Mouse (Mus musculus) lung, embryonic 14.5 days (tissue): ENCODE measurements around the gene Myo18a. TPM values are rescaled to one million over a fixed set of nuclear protein-coding genes. Genes with fewer than 3 reads are reported as not detected.

Experiments
- ATAC-seq: fragments of 200-750 bp; cut with Nextera tagmentation; 2 replicates; pipeline ENCODE4 v1.8.0; 2017; ENCODE audit warnings: mild to moderate bottlenecking, moderate TSS enrichment, moderate library complexity; ENCODE audit not compliant: insufficient read depth
- DNase-seq: peaks from one replicate; pipeline ENCODE4 v3.0.0-alpha.2; 2015
- H3K27ac ChIP-seq: fragments of 300-500 bp; sonication (generic); 2 replicates; pipeline ENCODE4 v1.5.1; 2014; ENCODE audit warnings: low read depth, mild to moderate bottlenecking, moderate library complexity
- H3K27me3 ChIP-seq: fragments of 300-500 bp; sonication (generic); 2 replicates; pipeline ENCODE4 v1.6.1; 2014; ENCODE audit warnings: low read length, control low read depth; ENCODE audit not compliant: insufficient read depth
- H3K36me3 ChIP-seq: fragments of 300-500 bp; sonication (generic); 2 replicates; pipeline ENCODE4 v1.6.1; 2014; ENCODE audit warnings: control low read depth; ENCODE audit not compliant: insufficient read depth
- H3K4me1 ChIP-seq: fragments of 300-500 bp; sonication (generic); 2 replicates; pipeline ENCODE4 v1.6.1; 2014; ENCODE audit warnings: antibody characterized with exemption, control low read depth; ENCODE audit not compliant: insufficient read depth
- H3K4me2 ChIP-seq: fragments of 300-500 bp; sonication (generic); 2 replicates; pipeline ENCODE4 v1.6.1; 2014; ENCODE audit warnings: mild to moderate bottlenecking
- H3K4me3 ChIP-seq: fragments of 300-500 bp; sonication (generic); 2 replicates; pipeline ENCODE4 v1.5.1; 2014; ENCODE audit warnings: low read depth, low read length
- H3K9ac ChIP-seq: fragments of 300-500 bp; sonication (generic); 2 replicates; pipeline ENCODE4 v1.6.1; 2014
- H3K9me3 ChIP-seq: fragments of 300-500 bp; sonication (generic); 2 replicates; pipeline ENCODE4 v1.6.1; 2016; ENCODE audit warnings: low read depth, low read length, control low read depth
- CTCF ChIP-seq: IDR thresholded peaks from 2 replicates; pipeline ENCODE4 v1.5.1; 2016; ENCODE audit warnings: antibody characterized with exemption, low read depth
- WGBS: fragments of 180-500 bp; shearing (Covaris S2); extraction: QIAGEN DNeasy Blood & Tissue Kit; methylation state at CpG from one replicate; pipeline ENCODE4 v1.1.7; 2014; 5-methylcytosine and 5-hydroxymethylcytosine counted together
- polyA plus RNA-seq: library from polyadenylated mRNA; unstranded; fragments of >200 nt; fragmentation: Nextera tagmentation; extraction: Ambion mirVana; gene quantifications from 2 replicates; pipeline ENCODE4 v1.2.1, GENCODE M21; 2014

The Myo18a gene
- polyA plus RNA-seq, 1 experiment from 2014 or later, result 35.0 TPM

DNA sequence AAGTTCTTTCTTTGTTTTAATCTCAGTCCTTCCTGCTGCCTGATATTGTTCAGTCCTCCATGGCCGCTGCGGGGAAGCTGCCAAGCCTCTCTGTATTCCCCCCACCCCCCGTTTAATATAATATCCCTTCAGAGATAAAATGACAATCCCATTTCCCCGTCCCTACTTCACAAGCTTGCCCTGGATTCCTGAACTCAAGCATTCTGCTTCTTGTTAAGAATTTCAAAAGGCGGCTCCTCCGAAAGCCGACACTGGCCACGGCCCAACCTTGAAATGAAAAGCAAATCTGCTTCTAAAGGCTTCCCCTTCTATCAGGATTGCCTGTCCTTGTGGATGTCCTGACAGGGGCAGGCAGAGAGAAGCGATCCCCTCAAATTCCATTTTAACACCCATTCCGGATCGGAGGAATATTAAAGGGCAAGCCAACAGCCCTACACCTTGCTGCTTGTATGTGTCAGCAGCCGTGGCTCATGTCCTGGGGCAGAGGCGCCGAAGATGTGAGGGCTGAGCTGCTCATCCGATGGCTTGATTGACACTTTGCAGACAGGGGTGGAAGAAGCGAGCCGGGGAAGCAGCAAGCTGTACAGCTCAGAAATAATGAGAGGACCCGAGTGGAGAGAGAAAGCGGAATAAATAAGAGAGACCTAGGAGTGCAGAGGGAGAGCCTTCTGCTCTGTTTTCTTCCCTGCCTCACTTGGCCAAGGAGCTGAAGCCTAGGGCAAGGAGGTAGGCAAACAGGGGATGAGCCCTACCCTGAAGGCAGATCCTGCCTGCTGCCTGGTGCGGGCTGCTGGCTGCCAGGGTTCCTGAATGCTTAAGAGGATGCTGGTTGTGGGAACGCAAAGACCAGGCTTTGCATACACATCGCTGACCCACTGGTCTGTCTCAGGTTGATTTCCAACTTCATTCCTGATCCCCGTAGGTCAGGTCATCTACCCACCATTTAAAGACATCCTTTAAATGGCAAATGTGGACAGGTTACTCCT is 134.1 kb downstream of the Myo18a start:
- H3K36me3 ChIP-seq, result no peaks in the 10 kb centered on the region
- H3K4me3 ChIP-seq, result no peak overlapping the region
- WGBS, result 18% methylated on average over 23 of the region's 23 CpGs
- H3K27ac ChIP-seq, result no peak overlapping the region
- peaks cover 28% of the 10 kb centered on the region for H3K4me1 ChIP-seq
- no peaks in the 10 kb centered on the region for H3K9me3 ChIP-seq
- peaks cover 9% of the 10 kb centered on the region; the same call in 1 of the 2 replicates for H3K27me3 ChIP-seq
- peak overlapping the region; percentile 39 for H3K4me2 ChIP-seq
- ATAC-seq (no peak), DNase-seq (no peak)
- no peak overlapping the region for H3K9ac ChIP-seq
- no peak for TF ChIP-seq CTCF

DNA sequence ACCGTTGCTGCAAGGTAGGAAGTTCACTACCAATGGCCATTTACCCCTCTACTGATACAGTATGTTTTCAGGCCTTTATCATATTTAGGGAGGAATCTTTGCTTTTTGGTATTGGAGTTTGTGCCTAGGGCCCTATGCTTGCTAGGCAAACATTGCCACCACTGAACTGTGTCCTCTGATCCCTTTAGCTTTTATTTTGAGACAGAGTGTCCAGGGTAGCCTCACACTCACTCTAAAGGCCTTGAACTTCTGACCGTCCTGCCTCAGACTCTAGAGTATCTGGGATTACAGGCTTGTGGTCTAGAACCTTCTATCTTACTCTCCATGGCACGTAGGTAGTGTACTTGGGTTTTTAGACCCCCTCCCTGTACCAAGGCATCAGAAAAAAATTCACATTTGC is 137.1 kb downstream of the Myo18a start:
- TF ChIP-seq CTCF, result no peak
- Histone ChIP-seq H3K4me1 (peaks cover 26% of the 10 kb centered on the region), H3K27me3 (peaks cover 9% of the 10 kb centered on the region; the same call in 1 of the 2 replicates), H3K27ac (peak overlapping the region; percentile 69; the same call in 1 of the 2 replicates), H3K4me2 (no peak overlapping the region), H3K4me3 (no peak overlapping the region), H3K36me3 (no peaks in the 10 kb centered on the region), H3K9ac (no peak overlapping the region), H3K9me3 (no peaks in the 10 kb centered on the region)
- 81% methylated on average over 3 of the region's 3 CpGs for WGBS
- no peak for DNase-seq
- ATAC-seq, result no peak

DNA sequence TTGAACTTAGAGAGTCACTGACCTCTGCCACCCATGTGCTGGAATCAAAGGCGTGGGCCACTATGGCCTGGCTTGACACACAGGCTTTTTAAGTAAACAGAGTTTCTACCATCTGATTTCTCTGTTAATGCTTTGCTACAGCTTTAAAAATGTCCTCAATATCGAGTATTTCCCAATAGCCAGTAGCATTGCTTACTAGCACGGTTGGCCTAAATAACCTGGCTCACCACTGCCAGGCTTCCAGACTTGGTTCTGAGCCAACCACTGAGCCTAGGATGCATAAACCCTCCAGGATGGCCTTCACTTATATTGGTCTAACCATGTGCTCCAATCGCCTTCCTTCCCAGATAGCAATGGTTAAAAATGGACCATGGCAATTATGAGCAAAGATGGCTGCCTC is 137.7 kb downstream of the Myo18a start:
- Histone ChIP-seq H3K4me3 (no peak overlapping the region), H3K9me3 (no peaks in the 10 kb centered on the region), H3K27me3 (peaks cover 9% of the 10 kb centered on the region; the same call in 1 of the 2 replicates), H3K36me3 (no peaks in the 10 kb centered on the region), H3K27ac (peak overlapping the region; percentile 69), H3K4me2 (no peak overlapping the region), H3K4me1 (peaks cover 26% of the 10 kb centered on the region), H3K9ac (no peak overlapping the region)
- WGBS, result 70% methylated on average over 4 of the region's 4 CpGs
- TF ChIP-seq CTCF, result no peak
- no peak for ATAC-seq
- DNase-seq, result no peak

DNA sequence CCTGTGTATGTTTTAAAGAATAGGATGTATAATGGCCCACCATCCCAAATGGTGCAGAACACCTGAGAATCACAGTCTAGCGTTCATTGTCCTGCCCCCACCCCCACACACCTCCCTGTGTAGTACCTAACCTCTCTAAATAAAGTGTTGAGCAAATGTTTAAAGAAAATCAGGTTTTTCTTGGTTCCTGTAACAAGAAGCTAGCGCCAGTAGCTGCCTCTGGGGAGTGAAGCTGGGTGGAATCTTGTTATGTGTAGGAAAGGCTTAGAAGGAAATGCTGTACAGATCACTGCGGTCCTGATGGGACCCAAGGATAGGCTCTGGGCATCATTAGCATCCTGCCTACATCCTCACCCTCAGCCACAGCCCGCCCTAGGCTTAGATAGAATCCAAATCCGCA is 138.3 kb downstream of the Myo18a start:
- peak; percentile 63 for DNase-seq
- Histone ChIP-seq H3K4me1 (peaks cover 26% of the 10 kb centered on the region), H3K27ac (peak overlapping the region; percentile 92), H3K4me2 (peak overlapping the region; percentile 44), H3K36me3 (no peaks in the 10 kb centered on the region), H3K9me3 (no peaks in the 10 kb centered on the region), H3K4me3 (no peak overlapping the region), H3K9ac (0 out of 2 replicates have a peak overlapping the region, but pooled peaks have one; percentile 9), H3K27me3 (peaks cover 9% of the 10 kb centered on the region; the same call in 1 of the 2 replicates)
- peak; percentile 59 for ATAC-seq
- 42% methylated on average over 5 of the region's 5 CpGs for WGBS
- TF ChIP-seq CTCF, result no peak

DNA sequence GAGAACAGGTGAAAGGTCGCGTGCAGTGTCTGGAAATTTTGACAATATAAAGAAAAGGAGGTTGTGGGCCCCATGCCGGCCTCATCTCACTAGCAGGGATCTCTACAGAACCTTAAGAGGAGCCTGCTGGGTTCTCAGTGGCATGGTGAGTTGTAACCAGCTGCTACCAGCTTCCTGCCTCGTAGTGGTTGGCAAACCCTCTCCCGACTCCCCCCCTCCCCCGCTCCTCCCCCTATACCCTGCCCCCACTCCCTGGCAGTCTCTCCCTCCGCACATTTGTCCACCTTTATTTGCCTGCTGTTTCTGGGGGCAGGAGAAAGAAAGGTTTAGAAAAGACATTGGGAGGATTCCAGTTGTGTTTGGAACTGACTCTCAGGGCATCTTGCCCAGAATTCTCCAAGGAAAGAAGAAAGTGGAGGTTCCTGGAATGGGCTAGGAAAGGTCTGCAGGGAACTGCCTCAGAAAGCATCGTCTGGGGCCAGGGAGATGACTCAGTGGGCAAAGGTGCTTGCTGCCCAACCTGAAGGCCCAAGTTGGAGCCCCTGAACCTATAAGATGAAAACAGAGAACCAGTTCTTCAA is 138.8 kb downstream of the Myo18a start:
- 33% methylated on average over 8 of the region's 8 CpGs for WGBS
- Histone ChIP-seq H3K4me2 (peak overlapping the region; percentile 44), H3K9me3 (no peaks in the 10 kb centered on the region), H3K4me1 (peaks cover 23% of the 10 kb centered on the region), H3K36me3 (no peaks in the 10 kb centered on the region), H3K9ac (0 out of 2 replicates have a peak overlapping the region, but pooled peaks have one; percentile 9), H3K4me3 (no peak overlapping the region), H3K27ac (peak overlapping the region; percentile 92), H3K27me3 (peaks cover 9% of the 10 kb centered on the region; the same call in 1 of the 2 replicates)
- no peak for TF ChIP-seq CTCF
- peak; percentile 44; the same call in 1 of the 2 replicates for ATAC-seq
- no peak for DNase-seq

DNA sequence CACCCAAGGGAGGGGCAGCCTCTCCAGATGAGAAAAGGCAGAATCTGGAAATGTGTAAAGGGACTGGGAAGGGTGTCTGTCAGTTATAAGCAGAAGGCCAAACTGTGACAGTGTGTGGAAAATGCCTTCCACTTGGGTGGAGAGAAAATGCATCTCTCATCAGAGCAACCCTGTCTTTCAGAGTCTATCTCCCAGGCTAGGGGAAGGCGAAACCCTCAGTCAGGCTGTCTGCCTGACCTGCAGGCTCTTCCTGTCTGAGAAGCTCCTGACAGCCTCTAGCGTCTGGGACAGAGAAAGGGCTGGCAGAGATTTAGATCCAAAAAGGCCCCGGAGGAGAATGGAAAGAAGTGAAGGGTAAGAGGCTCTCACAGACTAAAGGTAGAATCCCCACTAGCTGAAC is 140.7 kb downstream of the Myo18a start:
- 0 out of 2 replicates have a peak, but pooled peaks have one; percentile 18 for ATAC-seq
- H3K9me3 ChIP-seq, result no peaks in the 10 kb centered on the region
- peak; percentile 19 for TF ChIP-seq CTCF
- peak; percentile 61 for DNase-seq
- no peak overlapping the region for H3K9ac ChIP-seq
- H3K4me3 ChIP-seq, result no peak overlapping the region
- WGBS, result 17% methylated on average over 3 of the region's 3 CpGs
- H3K27me3 ChIP-seq, result no peaks in the 10 kb centered on the region
- H3K27ac ChIP-seq, result peak overlapping the region; percentile 9; the same call in 1 of the 2 replicates
- peaks cover 17% of the 10 kb centered on the region; the same call in 1 of the 2 replicates for H3K4me1 ChIP-seq
- no peak overlapping the region for H3K4me2 ChIP-seq
- H3K36me3 ChIP-seq, result no peaks in the 10 kb centered on the region

DNA sequence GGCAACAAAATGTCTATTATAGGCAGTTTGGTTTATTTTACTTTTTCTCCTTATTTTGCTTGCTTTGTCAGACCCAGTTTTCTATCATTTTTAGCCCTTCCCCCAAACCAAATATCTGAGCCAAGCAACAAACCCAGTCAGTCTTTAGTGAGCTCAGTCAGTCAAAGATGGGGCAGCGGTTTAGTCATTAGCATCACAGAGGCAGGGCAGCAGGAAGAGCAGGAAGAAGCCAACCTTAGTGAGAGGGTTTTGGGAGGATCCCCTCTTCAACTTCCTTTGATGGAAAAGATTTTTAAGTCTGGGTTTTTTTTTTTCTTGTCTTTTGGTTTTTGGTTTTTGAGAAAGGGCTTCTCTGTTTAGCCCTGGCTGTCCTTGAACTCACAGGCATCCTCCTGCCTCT is 141.7 kb downstream of the Myo18a start:
- Histone ChIP-seq H3K4me1 (peaks cover 17% of the 10 kb centered on the region; the same call in 1 of the 2 replicates), H3K4me3 (no peak overlapping the region), H3K4me2 (no peak overlapping the region), H3K9me3 (no peaks in the 10 kb centered on the region), H3K36me3 (no peaks in the 10 kb centered on the region), H3K9ac (no peak overlapping the region), H3K27me3 (0 out of 2 replicates have a peak, but pooled peaks cover 4% of the 10 kb centered on the region), H3K27ac (no peak overlapping the region)
- DNase-seq (no peak), ATAC-seq (no peak)
- WGBS, result 63% methylated on average over 1 of the region's 1 CpGs
- TF ChIP-seq CTCF, result no peak
